Mouse (Mus musculus): Measurements from ENCODE around the gene Cdc34.

- TF ChIP-seq ZNF384 (IDR thresholded peaks at IDR 0.05; ENCODE audit: low read depth, low read length) (no peak), HCFC1 (IDR thresholded peaks at IDR 0.05; ENCODE audit: borderline replicate concordance, insufficient read depth, low read length) (no peak)
These were observed 16.9 kb upstream of the Cdc34 start for GRCm38 (mm10) chr10:79665051-79665450.

Data from ES-E14 (cell line).